Mouse (Mus musculus): ENCODE measurements around the gene Dusp10. TPM values are rescaled to one million over a fixed set of nuclear protein-coding genes. Genes with fewer than 3 reads are reported as not detected.

Gene Dusp10
- polyA plus RNA-seq, 1 experiment from 2014 or later = 13.0 TPM

- H3K4me1 ChIP-seq (replicated peaks; ENCODE audit: control insufficient read depth, insufficient read depth, low read length) = peaks cover 24% of the 10 kb centered on the region
- no peak overlapping the region for H3K4me2 ChIP-seq (ENCODE audit: low read length)
- H3K9ac ChIP-seq (ENCODE audit: low read length) = no peak overlapping the region
- no peaks in the 10 kb centered on the region for H3K27me3 ChIP-seq (replicated peaks; ENCODE audit: control insufficient read depth, insufficient read depth, low read length)
- H3K36me3 ChIP-seq (ENCODE audit: control insufficient read depth, insufficient read depth, low read length) = no peaks in the 10 kb centered on the region
- H3K9me3 ChIP-seq (ENCODE audit: control insufficient read depth, low read length) = no peaks in the 10 kb centered on the region
- no peak overlapping the region for H3K27ac ChIP-seq (ENCODE audit: low read depth)
- DNase-seq (ENCODE audit: low spot score) (no peak), ATAC-seq (replicated peaks; ENCODE audit: low FRiP score, low TSS enrichment, low read depth) (no peak)
- WGBS = 64% methylated on average over 4 of the region's 4 CpGs
- H3K4me3 ChIP-seq (ENCODE audit: low read depth, low read length) = no peak overlapping the region
Measured at GRCm38 (mm10) chr1:184053141-184053540, 40.0 kb downstream of the Dusp10 start.

GRCm38 (mm10) chr1:184053711-184054110 is 40.6 kb downstream of the Dusp10 start:
- peaks cover 26% of the 10 kb centered on the region for H3K4me1 ChIP-seq (replicated peaks; ENCODE audit: control insufficient read depth, insufficient read depth, low read length)
- H3K4me2 ChIP-seq (ENCODE audit: low read length) = no peak overlapping the region
- no peaks in the 10 kb centered on the region for H3K36me3 ChIP-seq (ENCODE audit: control insufficient read depth, insufficient read depth, low read length)
- ATAC-seq (replicated peaks; ENCODE audit: low FRiP score, low TSS enrichment, low read depth) (no peak), DNase-seq (ENCODE audit: low spot score) (no peak)
- no peak overlapping the region for H3K4me3 ChIP-seq (ENCODE audit: low read depth, low read length)
- H3K27ac ChIP-seq (ENCODE audit: low read depth) = no peak overlapping the region
- H3K27me3 ChIP-seq (replicated peaks; ENCODE audit: control insufficient read depth, insufficient read depth, low read length) = no peaks in the 10 kb centered on the region
- WGBS = 77% methylated on average over 4 of the region's 4 CpGs
- no peak overlapping the region for H3K9ac ChIP-seq (ENCODE audit: low read length)
- H3K9me3 ChIP-seq (ENCODE audit: control insufficient read depth, low read length) = no peaks in the 10 kb centered on the region

- no peak overlapping the region for H3K9ac ChIP-seq (ENCODE audit: low read length)
- H3K4me2 ChIP-seq (ENCODE audit: low read length) = no peak overlapping the region
- peaks cover 30% of the 10 kb centered on the region for H3K4me1 ChIP-seq (replicated peaks; ENCODE audit: control insufficient read depth, insufficient read depth, low read length)
- H3K27me3 ChIP-seq (replicated peaks; ENCODE audit: control insufficient read depth, insufficient read depth, low read length) = no peaks in the 10 kb centered on the region
- ATAC-seq (replicated peaks; ENCODE audit: low FRiP score, low TSS enrichment, low read depth) = no peak
- 94% methylated on average over 2 of the region's 2 CpGs for WGBS
- no peak overlapping the region for H3K27ac ChIP-seq (ENCODE audit: low read depth)
- no peaks in the 10 kb centered on the region for H3K9me3 ChIP-seq (ENCODE audit: control insufficient read depth, low read length)
- no peak overlapping the region for H3K4me3 ChIP-seq (ENCODE audit: low read depth, low read length)
- H3K36me3 ChIP-seq (ENCODE audit: control insufficient read depth, insufficient read depth, low read length) = no peaks in the 10 kb centered on the region
- DNase-seq (ENCODE audit: low spot score) = no peak
Measured at GRCm38 (mm10) chr1:184054176-184054575, 41.1 kb downstream of the Dusp10 start.

DNA sequence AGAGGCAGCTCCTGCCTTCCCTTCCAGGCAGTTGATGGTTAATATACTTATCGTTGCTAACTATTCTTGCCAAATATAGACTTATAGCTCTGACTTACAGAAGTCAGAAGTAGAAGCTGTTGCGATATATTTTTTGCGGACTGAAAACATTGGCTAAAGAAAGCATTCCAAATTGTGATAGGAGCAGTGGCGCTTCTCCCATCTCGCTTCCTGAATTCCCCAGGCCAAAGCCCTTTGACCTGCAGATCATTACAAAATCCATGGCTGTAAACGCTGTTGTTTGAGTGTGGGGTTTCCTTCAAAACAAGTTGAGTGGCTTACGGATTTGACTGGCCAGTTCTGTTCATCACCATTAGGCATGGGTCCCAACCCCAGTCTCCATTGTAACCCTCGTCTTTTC is 45.1 kb downstream of the Dusp10 start:
- DNase-seq (ENCODE audit: low spot score) (no peak), ATAC-seq (replicated peaks; ENCODE audit: low FRiP score, low TSS enrichment, low read depth) (no peak)
- Histone ChIP-seq H3K36me3 (ENCODE audit: control insufficient read depth, insufficient read depth, low read length) (no peaks in the 10 kb centered on the region), H3K4me1 (replicated peaks; ENCODE audit: control insufficient read depth, insufficient read depth, low read length) (peaks cover 35% of the 10 kb centered on the region), H3K27me3 (replicated peaks; ENCODE audit: control insufficient read depth, insufficient read depth, low read length) (no peaks in the 10 kb centered on the region), H3K27ac (ENCODE audit: low read depth) (no peak overlapping the region), H3K4me2 (ENCODE audit: low read length) (no peak overlapping the region), H3K9me3 (ENCODE audit: control insufficient read depth, low read length) (no peaks in the 10 kb centered on the region), H3K4me3 (ENCODE audit: low read depth, low read length) (no peak overlapping the region), H3K9ac (ENCODE audit: low read length) (no peak overlapping the region)
- WGBS = 61% methylated on average over 8 of the region's 8 CpGs

GRCm38 (mm10) chr1:184059814-184060213 is 46.7 kb downstream of the Dusp10 start:
- Histone ChIP-seq H3K4me3 (ENCODE audit: low read depth, low read length) (no peak overlapping the region), H3K27me3 (replicated peaks; ENCODE audit: control insufficient read depth, insufficient read depth, low read length) (no peaks in the 10 kb centered on the region), H3K9ac (ENCODE audit: low read length) (no peak overlapping the region), H3K36me3 (ENCODE audit: control insufficient read depth, insufficient read depth, low read length) (no peaks in the 10 kb centered on the region), H3K4me1 (replicated peaks; ENCODE audit: control insufficient read depth, insufficient read depth, low read length) (peaks cover 29% of the 10 kb centered on the region), H3K9me3 (ENCODE audit: control insufficient read depth, low read length) (no peaks in the 10 kb centered on the region), H3K27ac (ENCODE audit: low read depth) (peak overlapping the region; percentile 70), H3K4me2 (ENCODE audit: low read length) (no peak overlapping the region)
- ATAC-seq (replicated peaks; ENCODE audit: low FRiP score, low TSS enrichment, low read depth) = no peak
- DNase-seq (ENCODE audit: low spot score) = no peak
- 85% methylated on average over 3 of the region's 3 CpGs for WGBS

- Histone ChIP-seq H3K4me2 (ENCODE audit: low read length) (no peak overlapping the region), H3K4me3 (ENCODE audit: low read depth, low read length) (no peak overlapping the region), H3K27ac (ENCODE audit: low read depth) (peak overlapping the region; percentile 73), H3K4me1 (replicated peaks; ENCODE audit: control insufficient read depth, insufficient read depth, low read length) (peaks cover 29% of the 10 kb centered on the region), H3K9me3 (ENCODE audit: control insufficient read depth, low read length) (no peaks in the 10 kb centered on the region), H3K36me3 (ENCODE audit: control insufficient read depth, insufficient read depth, low read length) (no peaks in the 10 kb centered on the region), H3K9ac (ENCODE audit: low read length) (no peak overlapping the region), H3K27me3 (replicated peaks; ENCODE audit: control insufficient read depth, insufficient read depth, low read length) (no peaks in the 10 kb centered on the region)
- DNase-seq (ENCODE audit: low spot score) (peak; percentile 70), ATAC-seq (replicated peaks; ENCODE audit: low FRiP score, low TSS enrichment, low read depth) (peak; percentile 68)
- WGBS = 28% methylated on average over 9 of the region's 9 CpGs
Measured at GRCm38 (mm10) chr1:184060381-184060780, 47.3 kb downstream of the Dusp10 start.

DNA sequence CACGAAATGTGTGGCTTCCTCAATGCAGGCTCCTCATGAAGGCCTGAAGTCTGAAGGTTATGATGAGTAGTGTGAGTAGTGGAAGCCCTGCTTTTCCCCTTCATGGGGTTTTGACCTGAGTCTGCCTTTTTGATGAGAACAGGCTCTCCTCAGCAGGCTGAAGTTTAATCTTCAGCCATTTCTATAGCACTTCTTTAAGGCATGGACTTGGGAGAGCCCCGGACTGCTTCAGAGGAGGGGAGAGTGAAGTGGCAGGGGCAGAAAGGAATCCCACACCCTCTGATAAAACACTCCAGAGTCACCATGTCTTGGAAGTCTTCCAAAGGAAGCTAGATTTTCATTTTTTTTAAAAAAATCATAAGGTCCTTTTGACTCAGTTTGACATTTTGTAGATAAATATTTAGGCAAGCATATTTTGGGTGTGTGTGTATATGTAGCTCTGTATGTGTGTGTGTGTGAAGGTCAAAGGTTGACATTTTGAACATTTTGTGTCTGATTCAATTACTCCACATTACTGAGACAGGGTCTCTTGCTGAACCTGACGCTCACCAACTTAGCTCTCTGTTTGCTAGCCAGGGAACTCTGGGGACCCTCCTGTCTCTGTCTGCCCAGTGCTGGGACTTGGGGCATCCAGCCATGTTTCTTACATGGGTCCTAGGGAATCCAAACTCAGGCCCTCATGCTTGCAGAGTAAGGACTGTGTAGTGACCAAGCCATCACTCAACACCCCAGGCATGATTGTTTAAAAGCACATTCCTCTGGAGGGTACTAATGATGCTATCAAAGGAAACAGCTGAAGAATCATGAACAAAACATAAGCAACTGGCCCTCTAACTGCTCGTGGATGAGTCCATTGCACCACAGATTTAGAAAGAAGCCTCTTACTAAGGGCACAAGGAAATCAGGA is 48.0 kb downstream of the Dusp10 start:
- H3K4me2 ChIP-seq (ENCODE audit: low read length) = no peak overlapping the region
- H3K27me3 ChIP-seq (replicated peaks; ENCODE audit: control insufficient read depth, insufficient read depth, low read length) = no peaks in the 10 kb centered on the region
- ATAC-seq (replicated peaks; ENCODE audit: low FRiP score, low TSS enrichment, low read depth) = peak; percentile 48
- no peak overlapping the region for H3K9ac ChIP-seq (ENCODE audit: low read length)
- no peak overlapping the region for H3K4me3 ChIP-seq (ENCODE audit: low read depth, low read length)
- DNase-seq (ENCODE audit: low spot score) = no peak
- 41% methylated on average over 4 of the region's 4 CpGs for WGBS
- peak overlapping the region; percentile 73 for H3K27ac ChIP-seq (ENCODE audit: low read depth)
- H3K4me1 ChIP-seq (replicated peaks; ENCODE audit: control insufficient read depth, insufficient read depth, low read length) = peaks cover 31% of the 10 kb centered on the region
- H3K36me3 ChIP-seq (ENCODE audit: control insufficient read depth, insufficient read depth, low read length) = no peaks in the 10 kb centered on the region
- no peaks in the 10 kb centered on the region for H3K9me3 ChIP-seq (ENCODE audit: control insufficient read depth, low read length)

- peak overlapping the region; percentile 73; the same call in 1 of the 2 replicates for H3K27ac ChIP-seq (ENCODE audit: low read depth)
Measured at GRCm38 (mm10) chr1:184061901-184062300, 48.8 kb downstream of the Dusp10 start.

DNA sequence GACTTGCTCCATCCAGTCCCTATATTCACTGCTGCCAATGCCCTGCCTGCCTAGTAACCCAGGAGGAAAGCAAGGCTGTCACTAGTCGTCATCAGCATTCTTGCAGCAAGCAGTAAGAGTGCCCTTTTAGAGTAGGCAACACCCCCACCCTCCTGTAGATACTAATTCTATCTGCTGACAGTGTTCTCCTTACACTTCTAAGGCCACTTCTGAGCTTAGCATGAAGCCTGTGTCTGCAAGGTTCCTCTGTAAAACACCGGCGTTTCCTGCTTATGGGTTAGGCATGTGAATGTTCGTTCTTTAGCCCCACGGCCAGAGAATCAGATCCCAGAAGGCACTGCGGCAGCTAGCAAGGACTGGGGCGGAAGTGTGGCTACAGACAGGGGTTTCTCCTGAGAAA is 51.2 kb downstream of the Dusp10 start:
- Histone ChIP-seq H3K27ac (ENCODE audit: low read depth) (no peak overlapping the region), H3K27me3 (replicated peaks; ENCODE audit: control insufficient read depth, insufficient read depth, low read length) (no peaks in the 10 kb centered on the region), H3K9me3 (ENCODE audit: control insufficient read depth, low read length) (no peaks in the 10 kb centered on the region), H3K4me2 (ENCODE audit: low read length) (no peak overlapping the region), H3K4me1 (replicated peaks; ENCODE audit: control insufficient read depth, insufficient read depth, low read length) (peaks cover 21% of the 10 kb centered on the region), H3K36me3 (ENCODE audit: control insufficient read depth, insufficient read depth, low read length) (peaks cover 4% of the 10 kb centered on the region; the same call in 1 of the 2 replicates), H3K4me3 (ENCODE audit: low read depth, low read length) (no peak overlapping the region), H3K9ac (ENCODE audit: low read length) (no peak overlapping the region)
- DNase-seq (ENCODE audit: low spot score) (no peak), ATAC-seq (replicated peaks; ENCODE audit: low FRiP score, low TSS enrichment, low read depth) (no peak)
- WGBS = 78% methylated on average over 7 of the region's 7 CpGs

More at GRCm38 (mm10) chr1:184061901-184062300, 48.8 kb downstream of the Dusp10 start:
- H3K36me3 ChIP-seq (ENCODE audit: control insufficient read depth, insufficient read depth, low read length) = no peaks in the 10 kb centered on the region
- H3K9ac ChIP-seq (ENCODE audit: low read length) = no peak overlapping the region
- 80% methylated on average over 1 of the region's 1 CpGs for whole genome bisulfite sequencing
- H3K4me3 ChIP-seq (ENCODE audit: low read depth, low read length) = no peak overlapping the region
- ATAC-seq (replicated peaks; ENCODE audit: low FRiP score, low TSS enrichment, low read depth) (no peak), DNase-seq (ENCODE audit: low spot score) (no peak)
- H3K4me2 ChIP-seq (ENCODE audit: low read length) = no peak overlapping the region
- H3K4me1 ChIP-seq (replicated peaks; ENCODE audit: control insufficient read depth, insufficient read depth, low read length) = peaks cover 33% of the 10 kb centered on the region
- H3K27me3 ChIP-seq (replicated peaks; ENCODE audit: control insufficient read depth, insufficient read depth, low read length) = no peaks in the 10 kb centered on the region
- no peaks in the 10 kb centered on the region for H3K9me3 ChIP-seq (ENCODE audit: control insufficient read depth, low read length)
